Mouse (Mus musculus) skeletal muscle tissue, postnatal 0 days (tissue): ENCODE data around the gene 0610030E20Rik. TPM values are rescaled to one million over a fixed set of nuclear protein-coding genes. Genes with fewer than 3 reads are reported as not detected.

Experiments
- polyA plus RNA-seq: library from polyadenylated mRNA; unstranded; fragments of >200 nt; fragmentation: Nextera tagmentation; extraction: Ambion mirVana; gene quantifications from 2 replicates; pipeline ENCODE4 v1.2.1, GENCODE M21; 2015

The 0610030E20Rik gene
- 13.0 and 15.0 TPM in 2 replicates for polyA plus RNA-seq

DNA sequence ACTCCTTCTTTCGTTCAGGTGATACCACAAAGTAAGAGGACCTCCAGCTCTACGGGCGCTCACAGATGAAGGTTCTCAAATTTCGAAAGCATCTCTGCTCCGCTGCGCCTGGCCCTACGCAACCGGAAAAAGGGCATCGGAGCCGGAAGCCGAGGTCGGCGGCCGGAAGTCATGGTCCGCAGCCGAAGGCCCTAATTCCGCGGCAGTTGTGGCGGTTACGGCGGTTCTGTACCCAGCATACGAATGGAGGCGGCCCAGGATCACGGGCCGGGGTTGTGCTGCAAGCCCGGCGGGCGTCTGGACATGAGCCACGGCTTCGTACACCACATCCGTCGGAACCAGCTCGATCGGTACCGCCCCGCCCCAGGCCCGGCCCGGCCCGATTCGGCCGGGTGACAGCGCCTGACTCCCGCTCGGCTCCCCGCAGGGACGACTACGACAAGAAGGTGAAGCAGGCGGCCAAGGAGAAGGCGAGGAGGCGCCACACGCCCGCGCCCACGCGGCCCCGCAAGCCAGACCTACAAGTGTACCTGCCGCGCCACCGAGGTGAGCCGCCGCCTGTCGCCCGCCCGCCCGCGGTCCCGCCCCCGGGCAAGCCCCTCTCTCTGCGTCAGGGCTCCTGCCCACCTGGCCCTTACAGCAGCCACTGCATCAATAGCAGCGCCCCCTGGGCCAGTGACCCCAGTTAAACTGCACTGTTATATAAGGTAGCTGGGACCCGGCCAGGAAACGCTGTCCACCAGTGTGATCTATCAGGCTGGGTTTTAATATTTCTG lies at the start of gene 0610030E20Rik:
TSS of gene 0610030E20Rik (plus strand) at position 152 of the 776 bp plus-strand sequence.

DNA sequence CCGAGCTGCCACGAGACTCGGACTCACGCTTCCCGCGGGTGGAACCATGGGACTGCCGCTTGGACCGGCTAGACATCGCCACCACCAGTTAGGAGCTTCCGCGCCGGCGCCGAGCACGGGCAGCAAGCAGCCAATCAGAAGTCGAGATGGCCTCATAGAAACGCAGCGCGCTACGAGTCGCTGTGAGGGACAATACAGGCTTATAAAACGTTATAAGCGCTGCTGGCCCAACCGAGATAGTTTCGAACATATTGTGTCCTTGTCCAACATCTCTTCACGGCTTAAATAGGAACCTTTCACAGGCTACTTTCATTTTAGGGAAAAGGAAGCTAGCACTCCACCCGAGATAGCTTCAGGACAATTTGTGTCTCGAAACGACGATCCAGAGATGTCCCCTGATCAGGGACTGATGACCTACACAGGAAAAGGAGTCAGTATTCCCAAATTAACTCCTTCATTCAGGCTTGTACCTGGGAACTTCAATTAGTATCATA lies 2.0 kb upstream of the 0610030E20Rik start, which contains the start of gene Usp39:
TSS of gene Usp39 (minus strand) at position 111 of the 494 bp plus-strand sequence.

DNA sequence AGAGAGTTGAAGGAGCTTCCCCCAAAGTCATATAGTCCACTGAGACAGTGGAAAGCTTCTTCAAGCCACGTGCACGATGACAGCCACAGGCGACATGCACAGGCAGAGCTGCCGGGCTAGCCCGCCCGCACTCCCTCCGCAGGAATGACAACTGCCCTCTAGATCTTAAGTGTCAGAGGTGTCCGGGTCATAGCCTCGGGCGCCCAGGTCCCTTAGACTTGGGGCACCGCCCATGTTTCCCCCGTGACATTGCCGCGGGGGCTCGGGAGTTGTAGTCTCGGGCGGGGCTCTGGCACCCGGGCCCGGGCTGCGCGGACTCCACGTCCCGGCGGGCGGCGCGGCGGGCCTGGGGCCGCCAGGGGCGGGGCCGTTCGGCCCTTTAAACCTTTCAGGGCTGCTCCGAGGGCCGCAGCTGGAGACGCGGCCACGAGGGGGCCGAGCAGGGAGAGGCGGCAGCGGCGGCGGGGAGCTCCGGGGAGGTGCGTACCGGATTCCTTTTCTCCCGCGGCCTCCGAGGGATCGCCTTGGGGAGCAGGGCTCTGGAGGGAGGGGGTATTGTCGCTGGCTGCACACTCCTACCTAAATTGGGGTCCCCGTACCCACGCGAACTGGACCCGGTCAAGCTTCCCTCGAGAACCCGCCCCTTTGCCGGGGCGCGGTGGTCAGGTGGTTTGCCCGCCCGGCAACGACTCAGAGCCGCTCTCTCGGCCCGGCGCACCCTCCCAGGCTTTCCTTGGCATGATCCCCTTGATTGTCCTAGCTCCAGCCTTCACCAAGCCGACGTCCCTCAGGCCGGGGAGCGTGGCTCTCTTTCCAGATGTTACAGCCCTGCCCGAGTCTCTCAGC lies 8.2 kb downstream of the 0610030E20Rik start, which contains the start of gene Tmem150a:
TSS of gene Tmem150a (plus strand) at position 382 of the 846 bp plus-strand sequence.

DNA sequence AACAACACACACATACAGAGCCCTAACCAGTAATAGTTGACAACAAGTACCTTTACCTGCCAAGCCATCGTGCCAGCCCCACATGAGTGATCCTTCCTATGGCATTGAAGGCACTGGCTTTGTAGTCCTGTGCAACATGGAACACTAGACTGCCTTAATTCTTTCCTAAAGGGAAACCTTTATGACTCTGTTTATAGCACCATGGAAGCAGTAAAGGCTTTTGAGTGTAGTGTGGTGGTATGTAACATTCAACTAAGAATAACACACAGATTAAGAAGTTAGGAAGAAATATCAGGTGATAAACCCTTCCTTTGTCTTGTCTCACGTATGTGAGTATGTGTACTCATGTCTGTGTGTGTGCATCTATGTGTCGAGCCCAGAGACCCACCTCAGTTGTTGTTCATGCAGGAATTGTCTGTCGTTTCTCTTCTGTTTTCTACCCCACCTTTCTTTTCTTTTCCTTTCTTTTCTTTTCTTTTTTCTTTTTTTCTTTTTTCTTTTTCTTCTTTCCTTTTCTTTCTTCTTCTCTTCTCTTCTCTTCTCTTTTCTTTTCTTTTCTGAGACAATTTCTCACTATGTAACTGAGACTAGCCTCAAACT lies 19.8 kb downstream of the 0610030E20Rik start, which contains the start of gene Rnf181:
TSS of gene Rnf181 (minus strand) at position 113 of the 600 bp plus-strand sequence.

GRCm38 (mm10) chr6:72380131-72380770 lies 33.1 kb downstream of the 0610030E20Rik start, which contains the start of gene Vamp5:
Gene Vamp5 (minus strand): TSS chr6:72380468.

GRCm38 (mm10) chr6:72389941-72390771 lies 43.0 kb downstream of the 0610030E20Rik start, which contains the start of gene Vamp8:
Gene Vamp8 (minus strand): TSS chr6:72390703.

Other genes with a start within 250 kb of the 0610030E20Rik start
- gene St3gal5, start 249.7 kb upstream of the 0610030E20Rik start, polyA plus RNA-seq, result 41.9 and 43.6 TPM in 2 replicates
- gene Atoh8, start 111.7 kb upstream of the 0610030E20Rik start, polyA plus RNA-seq, result 9.0 and 9.7 TPM in 2 replicates
- gene Sftpb, start 42.7 kb upstream of the 0610030E20Rik start, polyA plus RNA-seq, result 0.22 TPM in 1 of 2 replicates, not detected in the other
- 15.0 and 16.4 TPM in 2 replicates for gene Usp39, start 2.1 kb upstream of the 0610030E20Rik start, polyA plus RNA-seq
- gene Tmem150a, start 8.1 kb downstream of the 0610030E20Rik start, polyA plus RNA-seq, result 4.4 and 5.5 TPM in 2 replicates
- gene Rnf181, start 19.6 kb downstream of the 0610030E20Rik start, polyA plus RNA-seq, result 47.1 and 53.8 TPM in 2 replicates
- 17.6 and 21.9 TPM in 2 replicates for gene Vamp5, start 33.2 kb downstream of the 0610030E20Rik start, polyA plus RNA-seq
- 90.7 and 105 TPM in 2 replicates for gene Vamp8, start 43.4 kb downstream of the 0610030E20Rik start, polyA plus RNA-seq
- gene Ggcx, start 67.0 kb downstream of the 0610030E20Rik start, polyA plus RNA-seq, result 14.1 and 17.0 TPM in 2 replicates
- gene Mat2a, start 92.2 kb downstream of the 0610030E20Rik start, polyA plus RNA-seq, result 274 and 281 TPM in 2 replicates
- gene Sh2d6, start 174.4 kb downstream of the 0610030E20Rik start, polyA plus RNA-seq, result 0.38 TPM in 1 of 2 replicates, not detected in the other
- 25.8 and 33.7 TPM in 2 replicates for gene Capg, start 197.1 kb downstream of the 0610030E20Rik start, polyA plus RNA-seq